Mouse (Mus musculus): ENCODE data around the gene Cds1. TPM values are rescaled to one million over a fixed set of nuclear protein-coding genes. Genes with fewer than 3 reads are reported as not detected.
"Not testable (repeated sequence)": the region's sequence is repeated elsewhere in the genome, so short reads cannot be mapped to it uniquely, and the experiment has no call there.

The Cds1 gene
- polyA plus RNA-seq, 1 experiment = 23.6 TPM

DNA sequence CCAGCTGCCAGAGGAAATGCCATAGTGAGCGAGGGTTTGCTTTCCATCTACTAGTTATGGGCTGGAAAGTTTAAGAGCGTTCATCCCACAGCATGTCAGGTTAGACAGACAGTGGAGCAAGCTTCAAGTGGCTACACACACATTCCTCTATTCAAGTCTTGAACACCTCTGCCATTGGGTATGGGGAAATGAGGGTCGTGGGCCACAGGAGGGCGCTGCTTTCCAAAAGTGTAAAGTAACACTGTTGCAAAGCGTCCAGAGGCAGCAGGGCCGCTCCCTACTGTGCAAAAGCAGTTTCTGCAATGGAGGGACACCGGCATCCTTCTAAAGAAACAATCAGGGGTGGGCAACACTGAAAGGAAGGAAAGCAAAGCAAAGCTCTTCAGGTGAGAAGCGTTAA, 68.9 kb downstream of the Cds1 start:
- WGBS = 78% methylated on average over 8 of the region's 8 CpGs
- peak; percentile 25 for DNase-seq
- Histone ChIP-seq H3K4me3 (replicated peaks; ENCODE audit: extremely low read depth, low read depth, low read length) (no peak overlapping the region), H3K4me1 (ENCODE audit: control insufficient read depth, insufficient read depth, low read length) (no peaks in the 10 kb centered on the region; the same call in 1 of the 2 replicates)
- TF ChIP-seq POLR2A (IDR thresholded peaks at IDR 0.05; ENCODE audit: borderline replicate concordance, extremely low read depth, low read depth, low read length) = no peak
- TF ChIP-seq CTCF (IDR thresholded peaks at IDR 0.05; ENCODE audit: insufficient read depth, low read length) = 0 out of 2 replicates have a peak, but pooled peaks have one; percentile 21

DNA sequence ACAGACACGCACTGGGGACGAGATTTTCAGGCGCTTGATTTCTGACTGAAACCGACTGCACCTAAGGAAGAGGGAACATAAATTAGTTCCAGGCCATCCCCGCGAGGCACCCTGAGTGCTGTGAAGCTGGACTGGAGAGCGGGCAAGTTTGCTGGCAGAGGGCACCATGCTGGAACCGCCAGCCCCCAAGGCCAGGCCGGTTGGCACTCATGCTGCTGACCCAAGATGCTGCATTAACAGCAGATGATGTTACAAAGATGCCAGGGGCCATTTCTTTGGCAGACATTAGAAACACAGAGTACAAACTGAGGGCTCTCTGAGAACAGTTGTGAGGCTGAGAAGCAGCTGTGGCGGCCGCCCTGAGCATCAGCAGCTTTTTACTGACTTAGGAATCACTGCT, 71.3 kb downstream of the Cds1 start:
- no peaks in the 10 kb centered on the region; the same call in 1 of the 2 replicates for H3K4me1 ChIP-seq (ENCODE audit: control insufficient read depth, insufficient read depth, low read length)
- H3K4me3 ChIP-seq (replicated peaks; ENCODE audit: extremely low read depth, low read depth, low read length) = no peak overlapping the region
- DNase-seq = no peak
- WGBS = 94% methylated on average over 11 of the region's 11 CpGs
- no peak for TF ChIP-seq CTCF (IDR thresholded peaks at IDR 0.05; ENCODE audit: insufficient read depth, low read length)

DNA sequence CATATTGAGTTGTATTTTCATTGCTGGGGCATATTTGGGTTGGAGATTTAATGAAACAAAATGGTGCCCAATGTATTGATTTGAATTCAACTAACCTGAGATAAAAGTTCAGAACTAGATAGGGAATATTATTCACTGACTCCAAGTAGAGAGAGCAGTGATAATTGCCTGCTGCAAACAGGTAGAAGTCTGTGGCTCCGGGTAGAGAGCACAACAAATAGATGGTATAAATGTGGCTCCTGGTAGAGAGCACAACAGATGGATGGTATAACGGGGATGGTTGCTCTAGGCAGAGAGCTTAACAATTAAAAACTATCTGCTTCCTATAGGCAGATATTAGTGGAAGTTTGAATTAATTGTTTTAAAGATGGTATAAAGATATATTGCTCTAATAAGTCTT, 72.7 kb downstream of the Cds1 start:
- H3K4me3 ChIP-seq (replicated peaks; ENCODE audit: extremely low read depth, low read depth, low read length); H3K4me1 ChIP-seq (ENCODE audit: control insufficient read depth, insufficient read depth, low read length); DNase-seq: not testable (repeated sequence)
- 94% methylated on average over 2 of the region's 2 CpGs for WGBS

DNA sequence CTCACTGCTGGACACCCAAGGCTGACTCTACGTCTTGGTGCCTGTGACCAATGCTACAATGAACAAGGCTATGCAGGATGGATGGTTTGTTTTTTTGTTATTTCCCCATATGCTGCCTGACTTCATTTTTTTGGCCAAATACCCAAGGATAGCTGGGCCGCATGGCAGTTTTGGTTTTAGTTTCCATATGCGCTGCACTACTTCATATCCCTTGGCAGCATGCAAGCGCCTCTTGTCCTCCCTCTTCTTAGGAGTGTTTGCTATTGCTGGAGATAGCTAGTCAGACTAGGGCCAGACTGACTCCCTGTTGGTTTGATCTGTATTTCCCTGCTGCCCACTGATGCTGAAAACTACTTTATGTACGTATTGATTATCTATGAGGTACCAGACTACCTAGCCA, 75.5 kb downstream of the Cds1 start:
- Histone ChIP-seq H3K4me1 (ENCODE audit: control insufficient read depth, insufficient read depth, low read length) (no peaks in the 10 kb centered on the region), H3K4me3 (replicated peaks; ENCODE audit: extremely low read depth, low read depth, low read length) (no peak overlapping the region)
- no peak for DNase-seq
- TF ChIP-seq CTCF (IDR thresholded peaks at IDR 0.05; ENCODE audit: insufficient read depth, low read length) = no peak
- TF ChIP-seq POLR2A (IDR thresholded peaks at IDR 0.05; ENCODE audit: borderline replicate concordance, extremely low read depth, low read depth, low read length) = no peak
- 88% methylated on average over 5 of the region's 5 CpGs for WGBS

DNA sequence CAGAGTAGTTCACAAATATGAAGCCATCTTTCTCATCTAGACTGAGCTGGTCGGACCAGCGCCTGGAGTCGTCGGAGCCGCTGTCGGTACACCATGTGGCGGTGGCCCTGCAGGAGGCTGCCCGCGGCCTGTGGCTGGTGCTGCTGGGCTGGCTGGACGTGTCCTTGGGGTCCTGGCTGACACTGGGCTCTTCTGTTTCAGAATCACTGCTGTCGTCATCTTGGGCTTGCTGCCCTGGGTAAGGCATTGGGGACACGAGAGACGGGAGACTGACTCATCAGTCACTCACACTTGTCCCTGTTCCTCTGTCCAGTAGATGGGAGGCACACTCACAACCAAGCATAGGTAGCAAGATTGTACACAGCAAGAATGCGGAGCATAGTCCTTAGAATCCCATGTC, 80.1 kb downstream of the Cds1 start:
- TF ChIP-seq CTCF (IDR thresholded peaks at IDR 0.05; ENCODE audit: insufficient read depth, low read length) (no peak), POLR2A (IDR thresholded peaks at IDR 0.05; ENCODE audit: borderline replicate concordance, extremely low read depth, low read depth, low read length) (no peak)
- 93% methylated on average over 14 of the region's 14 CpGs for WGBS
- no peak for DNase-seq
- Histone ChIP-seq H3K4me3 (replicated peaks; ENCODE audit: extremely low read depth, low read depth, low read length) (no peak overlapping the region), H3K4me1 (ENCODE audit: control insufficient read depth, insufficient read depth, low read length) (no peaks in the 10 kb centered on the region)

DNA sequence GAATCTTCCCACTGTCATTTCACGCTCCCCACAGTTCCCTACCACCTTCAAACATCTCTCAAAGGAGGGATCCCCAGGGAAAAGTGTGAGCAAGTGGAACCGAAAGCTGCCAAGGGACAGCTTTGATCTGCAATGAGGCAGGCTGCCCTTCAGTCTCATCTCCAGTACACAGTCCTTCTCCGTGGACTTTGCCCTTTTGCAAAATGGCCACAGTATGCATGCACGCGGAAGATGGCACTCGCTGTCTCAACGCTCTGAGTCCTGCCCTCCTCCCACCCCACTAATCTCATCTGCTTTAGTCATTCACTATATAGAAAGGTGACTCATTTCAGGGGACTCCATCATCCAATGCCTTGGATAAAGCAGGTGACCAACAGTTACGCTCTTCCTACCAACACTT, 81.0 kb downstream of the Cds1 start:
- Histone ChIP-seq H3K4me3 (replicated peaks; ENCODE audit: extremely low read depth, low read depth, low read length) (no peak overlapping the region), H3K4me1 (ENCODE audit: control insufficient read depth, insufficient read depth, low read length) (no peaks in the 10 kb centered on the region)
- TF ChIP-seq CTCF (IDR thresholded peaks at IDR 0.05; ENCODE audit: insufficient read depth, low read length) (no peak), POLR2A (IDR thresholded peaks at IDR 0.05; ENCODE audit: borderline replicate concordance, extremely low read depth, low read depth, low read length) (no peak)
- DNase-seq = no peak
- 89% methylated on average over 8 of the region's 8 CpGs for WGBS

DNA sequence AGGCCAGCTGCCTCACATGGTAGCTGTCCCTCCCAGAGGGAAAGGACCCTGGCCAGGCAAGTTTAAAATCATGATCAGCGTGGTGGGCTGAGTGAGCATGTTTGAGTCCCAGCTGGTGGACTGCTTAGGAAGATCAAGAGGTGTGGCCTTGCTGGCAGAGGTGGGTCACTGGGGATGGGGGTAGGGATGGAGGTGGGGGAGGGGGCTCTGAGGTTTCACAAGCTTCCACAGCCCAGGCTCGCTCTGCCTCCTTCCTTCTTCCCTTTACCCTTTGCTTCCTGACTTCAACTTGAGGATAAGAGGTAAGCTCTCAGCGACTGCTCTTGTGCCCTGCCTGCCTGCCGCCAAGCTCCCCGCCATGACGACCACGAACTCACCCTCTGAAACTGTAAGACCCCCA, 82.4 kb downstream of the Cds1 start:
- Histone ChIP-seq H3K4me3 (replicated peaks; ENCODE audit: extremely low read depth, low read depth, low read length) (no peak overlapping the region), H3K4me1 (ENCODE audit: control insufficient read depth, insufficient read depth, low read length) (no peaks in the 10 kb centered on the region)
- whole genome bisulfite sequencing = 86% methylated on average over 7 of the region's 7 CpGs
- TF ChIP-seq CTCF (IDR thresholded peaks at IDR 0.05; ENCODE audit: insufficient read depth, low read length) = no peak
- TF ChIP-seq POLR2A (IDR thresholded peaks at IDR 0.05; ENCODE audit: borderline replicate concordance, extremely low read depth, low read depth, low read length) = no peak
- DNase-seq = no peak

DNA sequence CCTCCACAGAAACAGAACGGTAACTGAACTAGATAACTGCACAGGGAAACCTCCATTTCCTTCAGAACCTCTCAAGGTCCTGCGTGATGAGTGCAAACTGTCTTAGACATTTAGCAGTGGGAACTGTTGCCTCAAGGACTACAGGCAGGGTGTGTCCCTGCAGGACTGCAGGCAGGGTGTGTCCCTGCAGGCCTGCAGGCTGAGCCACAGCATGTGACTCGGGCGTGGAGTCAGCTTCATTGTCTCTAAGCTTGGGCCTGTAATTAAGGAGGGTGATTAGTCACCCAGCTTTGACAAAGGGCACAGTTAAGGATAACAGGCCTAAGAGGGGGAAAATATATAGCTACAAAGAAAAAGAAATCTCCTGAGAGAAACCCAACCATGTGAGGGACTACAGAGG, 82.8 kb downstream of the Cds1 start:
- Histone ChIP-seq H3K4me3 (replicated peaks; ENCODE audit: extremely low read depth, low read depth, low read length) (no peak overlapping the region), H3K4me1 (ENCODE audit: control insufficient read depth, insufficient read depth, low read length) (no peaks in the 10 kb centered on the region)
- no peak for TF ChIP-seq CTCF (IDR thresholded peaks at IDR 0.05; ENCODE audit: insufficient read depth, low read length)
- TF ChIP-seq POLR2A (IDR thresholded peaks at IDR 0.05; ENCODE audit: borderline replicate concordance, extremely low read depth, low read depth, low read length) = no peak
- no peak for DNase-seq
- 49% methylated on average over 4 of the region's 4 CpGs for WGBS

DNA sequence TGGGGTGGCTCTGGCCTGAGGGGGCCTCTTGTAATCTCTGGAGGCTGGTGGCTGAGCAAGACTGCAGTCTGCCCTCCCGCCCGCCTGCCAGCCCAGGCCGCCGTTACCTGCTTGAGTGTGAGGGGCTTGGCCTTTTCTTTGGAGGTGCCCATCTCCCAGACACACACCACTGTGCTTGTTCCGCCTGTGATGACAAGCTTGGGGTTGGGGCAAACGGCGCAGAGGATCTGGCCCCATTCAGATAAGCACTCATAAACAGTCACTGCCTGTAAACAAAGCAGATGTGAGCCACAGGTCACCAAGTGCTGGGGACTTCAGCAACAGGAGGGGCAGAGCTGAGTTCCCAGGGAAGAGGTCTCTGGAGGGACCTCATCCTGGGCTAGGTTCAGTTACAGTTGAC, 86.2 kb downstream of the Cds1 start:
- no peak for DNase-seq
- TF ChIP-seq CTCF (IDR thresholded peaks at IDR 0.05; ENCODE audit: insufficient read depth, low read length) = no peak
- TF ChIP-seq POLR2A (IDR thresholded peaks at IDR 0.05; ENCODE audit: borderline replicate concordance, extremely low read depth, low read depth, low read length) = no peak
- peaks cover 7% of the 10 kb centered on the region for H3K4me1 ChIP-seq (ENCODE audit: control insufficient read depth, insufficient read depth, low read length)
- WGBS = 79% methylated on average over 7 of the region's 7 CpGs
- no peak overlapping the region for H3K4me3 ChIP-seq (replicated peaks; ENCODE audit: extremely low read depth, low read depth, low read length)

DNA sequence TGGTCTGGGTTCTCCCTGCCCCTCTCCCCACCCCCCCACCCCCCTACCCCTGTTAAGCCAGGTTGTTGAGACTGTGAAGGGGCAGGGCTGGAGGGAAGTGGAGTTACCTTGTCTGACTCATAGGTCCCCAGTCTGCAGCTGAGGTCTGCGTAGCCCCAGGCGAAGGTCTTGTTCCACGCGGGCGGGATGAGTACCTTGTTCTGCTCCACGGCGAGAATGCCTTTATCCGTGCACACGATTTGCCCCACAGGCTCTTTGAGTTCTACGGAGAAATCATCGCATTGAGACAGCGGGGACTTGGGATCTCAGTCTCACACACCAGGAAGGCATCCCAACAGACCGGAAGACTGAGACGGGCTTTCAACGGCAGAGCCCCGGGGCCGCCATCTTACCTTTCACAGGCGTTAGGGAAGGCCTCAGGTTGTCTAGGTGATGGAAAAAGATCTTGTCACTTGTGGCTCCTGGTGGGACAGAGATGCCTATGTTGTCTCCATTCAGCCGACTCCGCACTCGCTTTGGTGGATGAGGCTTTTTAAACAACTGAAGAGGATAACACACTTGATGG, 87.3 kb downstream of the Cds1 start:
- H3K4me3 ChIP-seq (replicated peaks; ENCODE audit: extremely low read depth, low read depth, low read length) = no peak overlapping the region
- H3K4me1 ChIP-seq (ENCODE audit: control insufficient read depth, insufficient read depth, low read length) = peaks cover 7% of the 10 kb centered on the region
- no peak for DNase-seq
- TF ChIP-seq POLR2A (IDR thresholded peaks at IDR 0.05; ENCODE audit: borderline replicate concordance, extremely low read depth, low read depth, low read length) (no peak), CTCF (IDR thresholded peaks at IDR 0.05; ENCODE audit: insufficient read depth, low read length) (no peak)
- WGBS = 89% methylated on average over 21 of the region's 21 CpGs

DNA sequence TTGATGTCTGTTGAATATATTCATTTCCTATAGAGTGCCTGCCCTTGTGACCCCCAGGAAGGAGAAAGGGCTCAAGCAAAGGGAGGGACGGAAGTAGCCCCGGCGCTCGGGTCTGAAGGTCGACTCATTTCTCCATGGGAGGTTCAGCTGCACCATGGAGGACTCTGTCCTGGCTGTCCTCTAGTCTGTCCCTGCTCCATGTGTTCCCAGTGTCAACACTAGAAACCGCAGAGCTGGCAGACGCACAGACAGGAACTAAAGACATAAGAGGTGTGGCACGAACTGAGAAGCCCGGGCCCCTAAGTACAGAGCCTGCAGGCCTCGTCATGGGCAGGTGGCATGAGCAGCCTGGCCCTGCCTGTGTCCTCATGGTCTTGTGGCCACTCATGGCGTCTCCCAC, 89.2 kb downstream of the Cds1 start:
- H3K4me3 ChIP-seq (replicated peaks; ENCODE audit: extremely low read depth, low read depth, low read length) = no peak overlapping the region
- H3K4me1 ChIP-seq (ENCODE audit: control insufficient read depth, insufficient read depth, low read length) = peaks cover 7% of the 10 kb centered on the region
- no peak for TF ChIP-seq CTCF (IDR thresholded peaks at IDR 0.05; ENCODE audit: insufficient read depth, low read length)
- no peak for TF ChIP-seq POLR2A (IDR thresholded peaks at IDR 0.05; ENCODE audit: borderline replicate concordance, extremely low read depth, low read depth, low read length)
- 75% methylated on average over 11 of the region's 11 CpGs for WGBS
- DNase-seq = peak; percentile 48
